Mouse (Mus musculus): Measurements from ENCODE around the gene Ccdc180.

Ccdc180 gene

DNA sequence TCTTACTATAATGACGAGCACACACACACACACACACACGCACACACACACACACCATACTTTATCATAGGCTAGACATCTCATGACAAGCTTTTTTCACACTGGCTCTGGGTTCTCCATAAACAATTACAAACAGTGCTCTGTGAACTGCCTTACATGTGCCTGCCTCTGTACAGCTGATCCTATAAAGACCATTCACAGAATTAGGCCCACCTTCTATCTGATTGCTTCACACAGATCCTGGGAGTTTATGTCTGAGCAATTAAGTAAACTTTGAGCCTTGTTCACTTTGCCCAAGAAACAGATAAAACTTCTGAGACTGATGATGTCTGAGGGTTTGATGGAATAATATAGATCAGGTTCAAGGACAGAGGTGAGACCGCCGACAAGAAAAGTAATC is 21.8 kb downstream of the Ccdc180 start:
- DNase-seq: no peak

GRCm38 (mm10) chr4:45917091-45917490 is 27.0 kb downstream of the Ccdc180 start:
- DNase-seq: no peak

GRCm38 (mm10) chr4:45921663-45922435 is 31.7 kb downstream of the Ccdc180 start:
- DNase-seq: no peak

GRCm38 (mm10) chr4:45924011-45924410 is 33.9 kb downstream of the Ccdc180 start:
- no peak for DNase-seq

DNA sequence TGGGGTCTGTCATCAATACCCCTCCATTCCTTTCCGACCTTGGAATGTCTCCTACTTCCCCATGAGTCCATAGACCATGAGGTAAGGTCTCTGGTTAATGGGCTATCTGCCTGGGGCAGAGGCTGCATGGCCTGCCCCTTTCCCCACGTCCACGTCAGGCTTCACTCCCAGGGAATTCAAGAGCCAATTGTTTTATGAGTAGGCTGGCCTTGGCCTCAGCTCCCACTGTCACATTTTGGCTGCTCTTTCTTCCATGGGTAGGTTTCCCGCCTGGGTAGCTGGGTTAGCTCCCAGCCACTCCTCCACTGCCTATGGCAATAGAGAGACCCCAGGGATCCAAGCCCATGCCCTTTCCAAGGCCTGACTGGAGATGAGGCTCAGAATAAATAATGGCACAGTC is 38.5 kb downstream of the Ccdc180 start:
- DNase-seq: no peak

GRCm38 (mm10) chr4:45941628-45942044 is 51.5 kb downstream of the Ccdc180 start:
- peak; percentile 94 for DNase-seq

DNA sequence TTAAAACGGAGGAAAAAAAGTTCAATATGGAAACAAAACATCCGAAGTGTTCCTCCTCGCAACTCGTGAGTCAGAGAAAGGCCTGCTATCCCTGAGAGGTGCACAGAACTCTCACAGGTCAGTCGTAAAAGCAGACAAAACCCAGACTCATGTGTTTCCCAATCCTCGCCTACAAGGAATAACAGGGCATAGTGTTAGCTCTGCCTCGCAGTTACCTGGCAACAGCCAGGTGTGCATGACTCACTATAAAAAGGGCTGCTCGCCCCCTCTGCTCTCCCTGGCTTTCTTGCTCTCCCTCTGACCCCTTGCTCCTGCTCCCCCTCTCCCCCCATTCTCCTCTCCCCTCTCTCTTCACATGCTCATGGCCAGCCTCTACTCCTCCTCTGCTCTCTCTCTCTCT is 57.6 kb downstream of the Ccdc180 start:
- DNase-seq: no peak

- peak; percentile 96 for DNase-seq
Observed at GRCm38 (mm10) chr4:45949109-45949848, 59.2 kb downstream of the Ccdc180 start.

GRCm38 (mm10) chr4:45951830-45952229 is 61.7 kb downstream of the Ccdc180 start:
- peak; percentile 52 for DNase-seq

DNA sequence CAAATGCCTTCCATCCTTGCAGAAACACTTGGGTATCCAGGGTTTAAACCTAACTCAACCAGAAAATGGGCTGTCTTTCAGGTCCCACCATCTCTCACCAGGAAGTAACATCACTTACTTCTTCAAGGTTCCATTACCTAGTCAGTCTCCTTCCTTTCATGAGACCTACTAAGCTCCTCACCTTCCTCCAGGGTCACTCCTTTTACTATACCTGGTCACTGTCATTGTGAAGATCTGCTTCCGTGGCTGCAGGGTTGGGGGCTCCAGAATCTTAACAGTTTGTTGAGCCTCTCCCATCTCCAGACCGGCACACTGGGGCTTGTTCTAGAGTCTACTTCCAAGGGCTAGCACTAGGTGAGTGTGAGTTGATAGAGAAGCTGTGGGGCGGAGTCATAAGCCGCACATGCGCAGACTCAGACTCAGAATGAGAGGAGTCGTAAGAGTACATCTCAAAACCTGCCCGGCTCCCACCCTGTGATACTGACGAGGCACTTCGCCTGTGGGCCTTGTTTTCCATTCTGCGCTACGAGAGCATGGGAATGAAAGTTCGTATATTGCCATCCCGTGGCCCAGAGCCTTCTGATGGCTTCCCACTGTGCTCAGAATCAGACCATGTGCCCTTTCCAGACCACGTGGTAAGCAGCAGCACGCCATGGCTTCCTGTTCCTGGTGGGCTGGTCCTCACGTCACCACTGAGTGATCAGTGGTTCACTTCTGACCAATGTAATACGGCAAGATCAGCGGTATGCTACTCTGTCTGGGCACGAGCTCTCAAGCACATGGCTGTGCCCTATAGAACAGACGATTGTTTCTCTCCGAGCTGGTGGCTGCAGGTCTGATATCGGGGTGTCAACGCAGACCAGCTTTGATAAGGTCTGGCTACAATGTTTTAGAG is 63.2 kb downstream of the Ccdc180 start:
- peak; percentile 43 for DNase-seq

DNA sequence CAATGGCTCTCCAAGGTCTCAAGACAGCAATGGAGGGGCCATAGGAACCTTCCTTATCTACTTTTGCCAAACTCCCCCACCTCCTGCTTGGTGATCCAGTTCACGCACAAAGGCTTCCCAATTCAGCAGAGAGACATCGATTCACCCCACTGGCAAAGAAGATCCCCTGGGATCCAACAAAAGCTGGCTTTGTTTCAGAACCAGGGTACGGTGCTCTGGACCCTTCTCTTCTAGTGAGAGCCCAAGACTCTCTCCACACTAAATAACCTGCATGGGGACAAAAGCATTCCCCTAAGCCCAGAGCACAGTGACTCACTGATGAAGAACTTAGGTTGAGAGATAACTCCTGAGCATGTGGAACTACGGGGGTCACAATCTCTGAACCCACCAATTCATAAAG is 65.1 kb downstream of the Ccdc180 start:
- DNase-seq: peak; percentile 51

GRCm38 (mm10) chr4:45956131-45956530 is 66.0 kb downstream of the Ccdc180 start:
- peak; percentile 87 for DNase-seq

DNA sequence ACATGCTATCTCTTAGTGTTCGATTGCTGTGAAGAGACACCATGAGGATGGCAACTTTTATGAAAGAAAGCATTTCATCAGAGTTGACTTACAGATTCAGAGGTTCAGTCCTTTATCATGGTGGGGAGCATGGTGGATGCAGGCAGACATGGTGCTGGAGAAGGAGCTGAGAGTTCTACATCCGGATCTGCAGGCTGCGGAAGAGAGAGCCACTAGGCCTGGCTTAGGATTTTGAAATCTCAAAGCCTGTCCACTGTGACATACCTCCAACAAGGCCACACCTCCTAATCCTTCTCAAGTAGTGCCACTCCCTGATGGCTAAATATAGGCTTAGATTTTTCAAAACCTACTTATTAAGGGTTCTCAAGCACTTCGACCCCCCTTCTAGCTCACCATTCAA is 66.6 kb downstream of the Ccdc180 start:
- DNase-seq: peak; percentile 57

- peak; percentile 94 for DNase-seq
Observed at GRCm38 (mm10) chr4:45964771-45965439, 74.8 kb downstream of the Ccdc180 start, which contains the start of gene Tdrd7. Tdrd7 (plus strand) TSS chr4:45965334.

DNA sequence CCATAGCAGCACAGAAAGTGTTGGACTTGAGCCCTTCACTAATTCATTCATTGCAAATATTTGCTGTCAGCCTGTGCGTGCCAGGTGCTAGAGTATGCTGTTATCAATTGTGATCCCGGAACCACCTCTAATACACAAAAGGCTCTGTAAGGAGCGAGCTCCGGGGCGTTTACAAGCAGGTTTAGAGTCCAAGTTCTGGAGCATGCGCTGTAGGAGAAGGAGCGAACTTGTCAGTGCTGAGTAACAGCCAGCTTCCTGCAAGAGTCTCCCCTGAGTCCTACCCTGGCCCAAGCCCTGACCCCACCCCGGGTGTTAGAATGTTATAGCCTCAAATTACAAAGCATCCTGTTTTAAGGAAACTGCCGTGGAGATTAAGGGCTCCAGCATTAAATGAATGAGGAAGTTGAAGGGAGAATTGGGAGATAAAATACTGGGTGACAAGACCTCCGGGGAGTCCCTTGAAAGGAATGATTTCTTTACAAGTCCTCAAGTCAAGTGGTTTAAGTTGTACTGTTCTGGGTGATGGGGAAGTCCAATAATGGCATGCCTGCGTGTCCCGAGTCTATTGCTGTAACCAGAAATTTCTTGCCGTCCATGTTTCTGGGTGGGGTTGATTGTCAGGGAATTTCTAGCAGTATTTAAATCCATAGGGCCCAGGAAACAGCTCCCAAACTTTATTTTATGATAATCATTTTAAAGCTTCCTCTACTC is 75.8 kb downstream of the Ccdc180 start:
- peak; percentile 97 for DNase-seq

- peak; percentile 74 for DNase-seq
Observed at GRCm38 (mm10) chr4:45966716-45967115, 76.6 kb downstream of the Ccdc180 start.

GRCm38 (mm10) chr4:45967479-45968341 is 77.6 kb downstream of the Ccdc180 start:
- peak; percentile 95 for DNase-seq

GRCm38 (mm10) chr4:45969051-45969450 is 78.9 kb downstream of the Ccdc180 start:
- no peak for DNase-seq

- DNase-seq: peak; percentile 94
Observed at GRCm38 (mm10) chr4:45970048-45970560, 80.0 kb downstream of the Ccdc180 start.

GRCm38 (mm10) chr4:45971806-45972447 is 81.8 kb downstream of the Ccdc180 start:
- peak; percentile 100 for DNase-seq
